Mouse (Mus musculus): ENCODE results near the gene Mipol1. TPM values are rescaled to one million over a fixed set of nuclear protein-coding genes. Genes with fewer than 3 reads are reported as not detected.

Gene Mipol1
- total and polyA plus RNA-seq, 3 experiments = 1.5 to 10.1 (median 9.0) TPM

- DNase-seq = no peak
Observed at GRCm38 (mm10) chr12:57243671-57244495, 13.7 kb downstream of the Mipol1 start.

GRCm38 (mm10) chr12:57258572-57258971, 28.3 kb downstream of the Mipol1 start:
- DNase-seq = no peak

- no peak for DNase-seq
Observed at GRCm38 (mm10) chr12:57275456-57275855, 45.2 kb downstream of the Mipol1 start.

GRCm38 (mm10) chr12:57281155-57282114, 51.2 kb downstream of the Mipol1 start:
- peak; percentile 4 for DNase-seq

GRCm38 (mm10) chr12:57285303-57286059, 55.3 kb downstream of the Mipol1 start:
- no peak for DNase-seq

- no peak for DNase-seq
Observed at GRCm38 (mm10) chr12:57307337-57307736, 77.1 kb downstream of the Mipol1 start.

GRCm38 (mm10) chr12:57307748-57308147, 77.5 kb downstream of the Mipol1 start:
- DNase-seq = no peak

- DNase-seq = no peak
Observed at GRCm38 (mm10) chr12:57339053-57339452, 108.8 kb downstream of the Mipol1 start.

GRCm38 (mm10) chr12:57340111-57340510, 109.9 kb downstream of the Mipol1 start:
- no peak for DNase-seq

GRCm38 (mm10) chr12:57362732-57363131, 132.5 kb downstream of the Mipol1 start:
- DNase-seq = no peak

GRCm38 (mm10) chr12:57364027-57364426, 133.8 kb downstream of the Mipol1 start:
- DNase-seq = no peak

- no peak for DNase-seq
Observed at GRCm38 (mm10) chr12:57371790-57372547, 141.7 kb downstream of the Mipol1 start.

- no peak for DNase-seq
Observed at GRCm38 (mm10) chr12:57382797-57383196, 152.6 kb downstream of the Mipol1 start.

GRCm38 (mm10) chr12:57387588-57388292, 157.5 kb downstream of the Mipol1 start:
- DNase-seq = no peak

- no peak for DNase-seq
Observed at GRCm38 (mm10) chr12:57399547-57399946, 169.3 kb downstream of the Mipol1 start.

- DNase-seq = no peak
Observed at GRCm38 (mm10) chr12:57400186-57400585, 170.0 kb downstream of the Mipol1 start.

- DNase-seq = no peak
Observed at GRCm38 (mm10) chr12:57401126-57401525, 170.9 kb downstream of the Mipol1 start.

GRCm38 (mm10) chr12:57402360-57402759, 172.1 kb downstream of the Mipol1 start:
- no peak for DNase-seq

- no peak for DNase-seq
Observed at GRCm38 (mm10) chr12:57409976-57410375, 179.7 kb downstream of the Mipol1 start.

- no peak for DNase-seq
Observed at GRCm38 (mm10) chr12:57413833-57414232, 183.6 kb downstream of the Mipol1 start.

GRCm38 (mm10) chr12:57424902-57425301, 194.7 kb downstream of the Mipol1 start:
- DNase-seq = no peak

Measured in adrenal gland, adult 2 months (tissue).